Mouse (Mus musculus) liver, adult 2 months (tissue): ENCODE results near the gene Fam185a.

Experiments
- CTCF ChIP-seq: fragments of 200-500 bp; IDR thresholded peaks from 2 replicates; pipeline ENCODE4 v1.5.1; 2011; ENCODE audit warnings: low read depth, low read length, control low read depth
- POLR2A ChIP-seq: fragments of 200-500 bp; IDR thresholded peaks from 2 replicates; pipeline ENCODE4 v1.6.1; 2011; ENCODE audit warnings: low read length, control low read depth; ENCODE audit not compliant: insufficient read depth; ENCODE audit errors: extremely low read depth

- TF ChIP-seq CTCF, result no peak
- TF ChIP-seq POLR2A, result no peak
Observed at GRCm38 (mm10) chr5:21376935-21377334, 47.8 kb upstream of the Fam185a start.
